Mouse (Mus musculus) MEL (cell line): ENCODE measurements around the gene Jup. TPM values are rescaled to one million over a fixed set of nuclear protein-coding genes. Genes with fewer than 3 reads are reported as not detected.

Source experiments
- DNase-seq: peaks from one replicate; pipeline ENCODE4 v3.0.0; 2011; ENCODE audit warnings: low read depth, low spot score
- H3K27ac ChIP-seq: 2 replicates; pipeline ENCODE4 v1.5.1; 2012; ENCODE audit warnings: low read depth, mild to moderate bottlenecking, control low read depth, low read length, moderate library complexity; ENCODE audit not compliant: control insufficient read depth
- H3K27me3 ChIP-seq, 2 experiments: fragments of 150-350 bp in 1 of 2; sonication (generic) in 1 of 2; 2 replicates each; pipeline ENCODE4 v1.6.1; 2012; ENCODE audit warnings: low read length in 2 of 2, mild to moderate bottlenecking in 2 of 2, improper control_type of control experiment in 1 of 2, moderate library complexity in 1 of 2; ENCODE audit not compliant: insufficient read depth in 2 of 2, control insufficient read depth in 1 of 2
- H3K36me3 ChIP-seq, 2 experiments: 2 replicates each; pipeline ENCODE4 v1.6.1; 2012 to 2014; ENCODE audit warnings: low read length in 2 of 2, improper control_type of control experiment in 1 of 2, inconsistent platforms in 1 of 2, mild to moderate bottlenecking in 1 of 2; ENCODE audit not compliant: insufficient read depth in 2 of 2, control insufficient read depth in 1 of 2
- H3K4me1 ChIP-seq, 2 experiments: fragments of 150-350 bp in 1 of 2; sonication (generic) in 1 of 2; 2 replicates each; pipeline ENCODE4 v1.6.1; 2012; ENCODE audit warnings: low read length in 2 of 2, improper control_type of control experiment in 1 of 2, mild to moderate bottlenecking in 1 of 2; ENCODE audit not compliant: insufficient read depth in 2 of 2, control insufficient read depth in 1 of 2
- H3K4me3 ChIP-seq, 2 experiments: fragments of 150-350 bp in 1 of 2; sonication (generic) in 1 of 2; 2 replicates each; pipeline ENCODE4 v1.5.1; 2012; ENCODE audit warnings: low read depth in 2 of 2, low read length in 2 of 2, mild to moderate bottlenecking in 2 of 2, moderate library complexity in 2 of 2, control low read depth in 1 of 2, improper control_type of control experiment in 1 of 2; ENCODE audit not compliant: control insufficient read depth in 1 of 2, insufficient read depth in 1 of 2
- H3K79me2 ChIP-seq: 2 replicates; pipeline ENCODE4 v1.6.1; 2012; ENCODE audit warnings: mild to moderate bottlenecking, low read length, moderate library complexity; ENCODE audit not compliant: control insufficient read depth, poor library complexity, insufficient read depth
- H3K9ac ChIP-seq: 2 replicates; pipeline ENCODE4 v1.6.1; 2012; ENCODE audit warnings: low read depth, mild to moderate bottlenecking, control low read depth, low read length, moderate library complexity; ENCODE audit not compliant: control insufficient read depth, poor library complexity, severe bottlenecking
- H3K9me3 ChIP-seq: fragments of 150-350 bp; sonication (generic); replicated peaks from 2 replicates; pipeline ENCODE4 v1.6.1; 2012; ENCODE audit warnings: mild to moderate bottlenecking, low read length, improper control_type of control experiment, moderate library complexity; ENCODE audit not compliant: insufficient read depth
- BHLHE40 ChIP-seq: IDR thresholded peaks from 2 replicates; pipeline ENCODE4 v1.6.1; 2012; ENCODE audit warnings: low read depth, mild to moderate bottlenecking, inconsistent platforms, low read length, improper control_type of control experiment, borderline replicate concordance
- CHD2 ChIP-seq: IDR thresholded peaks from 2 replicates; pipeline ENCODE4 v1.6.1; 2011; ENCODE audit warnings: low read length, improper control_type of control experiment
- CTCF ChIP-seq, 3 experiments: IDR thresholded peaks in 2 of 3; conservative IDR thresholded peaks in 1 of 3; 2 replicates each; pipeline ENCODE4 v1.5.1; 2011 to 2012; ENCODE audit warnings: low read length in 3 of 3, low read depth in 2 of 3, mild to moderate bottlenecking in 2 of 3, improper control_type of control experiment in 1 of 3, inconsistent platforms in 1 of 3, mixed read lengths in 1 of 3, moderate library complexity in 1 of 3; ENCODE audit not compliant: control insufficient read depth in 1 of 3, insufficient read depth in 1 of 3, poor library complexity in 1 of 3, severe bottlenecking in 1 of 3
- E2F4 ChIP-seq: IDR thresholded peaks from 2 replicates; pipeline ENCODE4 v1.6.1; 2011; ENCODE audit warnings: low read depth, low read length, improper control_type of control experiment, borderline replicate concordance
- ELF1 ChIP-seq: IDR thresholded peaks from 2 replicates; pipeline ENCODE4 v1.6.1; 2014; ENCODE audit warnings: low read depth, mild to moderate bottlenecking, inconsistent platforms, low read length, improper control_type of control experiment, moderate library complexity
- EP300 ChIP-seq, 2 experiments: IDR thresholded peaks; 2 replicates each; pipeline ENCODE4 v1.6.1; 2011; ENCODE audit warnings: improper control_type of control experiment in 2 of 2, low read length in 2 of 2, low read depth in 1 of 2, mild to moderate bottlenecking in 1 of 2
- ETS1 ChIP-seq: IDR thresholded peaks from 2 replicates; pipeline ENCODE4 v1.6.1; 2012; ENCODE audit warnings: low read depth, mild to moderate bottlenecking, inconsistent platforms, low read length, improper control_type of control experiment, moderate library complexity
- GABPA ChIP-seq: IDR thresholded peaks from 2 replicates; pipeline ENCODE4 v1.6.1; 2012; ENCODE audit warnings: low read depth, mild to moderate bottlenecking, inconsistent platforms, low read length, improper control_type of control experiment, moderate library complexity
- GATA1 ChIP-seq: IDR thresholded peaks from 2 replicates; pipeline ENCODE4 v1.6.1; 2011; ENCODE audit warnings: low read depth, low read length, improper control_type of control experiment
- HCFC1 ChIP-seq: IDR thresholded peaks from 2 replicates; pipeline ENCODE4 v1.6.1; 2012; ENCODE audit warnings: low read depth, mild to moderate bottlenecking, inconsistent platforms, low read length, improper control_type of control experiment, moderate library complexity
- JUND ChIP-seq: IDR thresholded peaks from 2 replicates; pipeline ENCODE4 v1.6.1; 2011; ENCODE audit warnings: low read depth, mild to moderate bottlenecking, improper control_type of control experiment, low read length
- KAT2A ChIP-seq: conservative IDR thresholded peaks from 2 replicates; pipeline ENCODE4 v1.6.1; 2012; ENCODE audit warnings: low read depth, low read length, improper control_type of control experiment, inconsistent platforms
- MAX ChIP-seq: IDR thresholded peaks from 2 replicates; pipeline ENCODE4 v1.6.1; 2011; ENCODE audit warnings: low read length, improper control_type of control experiment
- MEF2A ChIP-seq: IDR thresholded peaks from 2 replicates; pipeline ENCODE4 v1.6.1; 2014; ENCODE audit warnings: low read depth, mild to moderate bottlenecking, inconsistent platforms, low read length, improper control_type of control experiment; ENCODE audit not compliant: poor library complexity, insufficient replicate concordance, severe bottlenecking; ENCODE audit errors: extremely low read depth
- MYB ChIP-seq: IDR thresholded peaks from 2 replicates; pipeline ENCODE4 v1.6.1; 2011; ENCODE audit warnings: mild to moderate bottlenecking, low read depth, low read length, improper control_type of control experiment
- MYC ChIP-seq: IDR thresholded peaks from 2 replicates; pipeline ENCODE4 v1.6.1; 2011; ENCODE audit warnings: low read depth, mild to moderate bottlenecking, low read length, improper control_type of control experiment, moderate library complexity
- NELFE ChIP-seq: IDR thresholded peaks from 2 replicates; pipeline ENCODE4 v1.6.1; 2011; ENCODE audit warnings: low read depth, low read length, improper control_type of control experiment
- NRF1 ChIP-seq: IDR thresholded peaks from 2 replicates; pipeline ENCODE4 v1.6.1; 2014; ENCODE audit warnings: low read depth, mild to moderate bottlenecking, inconsistent platforms, low read length, improper control_type of control experiment, moderate library complexity; ENCODE audit not compliant: poor library complexity, insufficient read depth, severe bottlenecking
- POLR2A ChIP-seq, 2 experiments: IDR thresholded peaks; 2 replicates each; pipeline ENCODE4 v1.6.1; 2011 to 2012; ENCODE audit warnings: low read length in 2 of 2, mild to moderate bottlenecking in 2 of 2, control low read depth in 1 of 2, improper control_type of control experiment in 1 of 2, low read depth in 1 of 2, moderate library complexity in 1 of 2; ENCODE audit not compliant: control insufficient read depth in 1 of 2, insufficient read depth in 1 of 2, poor library complexity in 1 of 2
- POLR2AphosphoS5 ChIP-seq: IDR thresholded peaks from 2 replicates; pipeline ENCODE4 v1.6.1; 2012; ENCODE audit warnings: low read depth, borderline replicate concordance, mild to moderate bottlenecking, inconsistent platforms, low read length, moderate library complexity, mixed read lengths
- RCOR1 ChIP-seq: IDR thresholded peaks from 2 replicates; pipeline ENCODE4 v1.6.1; 2012; ENCODE audit warnings: low read depth, mild to moderate bottlenecking, inconsistent platforms, low read length, improper control_type of control experiment
- TBP ChIP-seq: IDR thresholded peaks from 2 replicates; pipeline ENCODE4 v1.8.0; 2011; ENCODE audit warnings: low read depth, low read length, improper control_type of control experiment
- TCF12 ChIP-seq: IDR thresholded peaks from 2 replicates; pipeline ENCODE4 v1.6.1; 2014; ENCODE audit warnings: low read depth, mild to moderate bottlenecking, inconsistent platforms, low read length, improper control_type of control experiment, moderate library complexity
- USF1 ChIP-seq: IDR thresholded peaks from 2 replicates; pipeline ENCODE4 v1.6.1; 2014; ENCODE audit warnings: low read depth, mild to moderate bottlenecking, inconsistent platforms, low read length, improper control_type of control experiment, moderate library complexity
- USF2 ChIP-seq, 2 experiments: IDR thresholded peaks; 2 replicates each; pipeline ENCODE4 v1.6.1; 2011 to 2012; ENCODE audit warnings: improper control_type of control experiment in 2 of 2, low read length in 2 of 2, borderline replicate concordance in 1 of 2, inconsistent platforms in 1 of 2, low read depth in 1 of 2, mild to moderate bottlenecking in 1 of 2; ENCODE audit not compliant: insufficient read depth in 1 of 2
- ZC3H11A ChIP-seq: IDR thresholded peaks from 2 replicates; pipeline ENCODE4 v1.6.1; 2012; ENCODE audit warnings: low read depth, mild to moderate bottlenecking, inconsistent platforms, low read length, improper control_type of control experiment
- ZKSCAN1 ChIP-seq: IDR thresholded peaks from 2 replicates; pipeline ENCODE4 v1.6.1; 2012; ENCODE audit warnings: low read depth, mild to moderate bottlenecking, inconsistent platforms, low read length, improper control_type of control experiment, moderate library complexity
- ZMIZ1 ChIP-seq: IDR thresholded peaks from 2 replicates; pipeline ENCODE4 v1.6.1; 2012; ENCODE audit warnings: low read depth, mild to moderate bottlenecking, inconsistent platforms, low read length, improper control_type of control experiment, moderate library complexity
- polyA plus RNA-seq, 2 experiments: library from polyadenylated mRNA; stranded (reverse) in 1 of 2; unstranded in 1 of 2; fragments of >175 nt in 1 of 2; fragments of >200 nt in 1 of 2; gene quantifications; 2 replicates each; pipeline versions ENCODE4 v1.2.1 to v1.2.4; 2012; ENCODE audit warnings: low replicate concordance in 2 of 2, low read depth in 1 of 2; ENCODE audit not compliant: insufficient read length in 2 of 2, insufficient read depth in 1 of 2, missing spikeins in 1 of 2
- total RNA-seq: library from RNA; depleted of rRNA; stranded (reverse); fragments of 300-350 nt; gene quantifications from 2 replicates; pipeline ENCODE4 v1.2.3, GENCODE M21; 2012

The Jup gene
- total and polyA plus RNA-seq, 3 experiments = 1.0 to 8.5 TPM; not detected in 1

GRCm38 (mm10) chr11:100437901-100438300, 40.3 kb upstream of the Jup start:
- H3K4me1 ChIP-seq = peaks cover 2 to 12% of the 10 kb centered on the region in 2 experiments; a peak in 3 of 4 replicates
- no peaks in the 10 kb centered on the region for H3K9me3 ChIP-seq
- TF ChIP-seq JUND (no peak), NRF1 (no peak), MYC (no peak), E2F4 (no peak), HCFC1 (no peak), USF2 (IDR thresholded peaks at IDR 0.05; ENCODE audit: borderline replicate concordance in 1 of 2, insufficient read depth in 1 of 2, low read depth in 1 of 2, low read length in 2 of 2) (no peak), GABPA (no peak), ELF1 (no peak), RCOR1 (no peak), NELFE (no peak), ZC3H11A (no peak), KAT2A (no peak), BHLHE40 (no peak), EP300 (IDR thresholded peaks at IDR 0.05; ENCODE audit: low read depth in 1 of 2, low read length in 2 of 2) (no peak), CTCF (IDR thresholded peaks at IDR 0.05 in 2 of 3, conservative IDR thresholded peaks at IDR 0.05 in 1 of 3; ENCODE audit: control insufficient read depth in 1 of 3, insufficient read depth in 1 of 3, low read depth in 2 of 3, low read length in 3 of 3, poor library complexity in 1 of 3, severe bottlenecking in 1 of 3) (no peak), ZKSCAN1 (no peak), USF1 (no peak), CHD2 (no peak), GATA1 (no peak), MAX (no peak)
- H3K9ac ChIP-seq = no peak overlapping the region
- no peak for DNase-seq
- H3K4me3 ChIP-seq = no peak overlapping the region
- peaks cover 0 to 9% of the 10 kb centered on the region in 2 experiments; a peak in 2 of 4 replicates for H3K36me3 ChIP-seq
- no peaks in the 10 kb centered on the region for H3K27me3 ChIP-seq
- H3K27ac ChIP-seq = no peak overlapping the region
- peaks cover 5% of the 10 kb centered on the region; the same call in 1 of the 2 replicates for H3K79me2 ChIP-seq

DNA sequence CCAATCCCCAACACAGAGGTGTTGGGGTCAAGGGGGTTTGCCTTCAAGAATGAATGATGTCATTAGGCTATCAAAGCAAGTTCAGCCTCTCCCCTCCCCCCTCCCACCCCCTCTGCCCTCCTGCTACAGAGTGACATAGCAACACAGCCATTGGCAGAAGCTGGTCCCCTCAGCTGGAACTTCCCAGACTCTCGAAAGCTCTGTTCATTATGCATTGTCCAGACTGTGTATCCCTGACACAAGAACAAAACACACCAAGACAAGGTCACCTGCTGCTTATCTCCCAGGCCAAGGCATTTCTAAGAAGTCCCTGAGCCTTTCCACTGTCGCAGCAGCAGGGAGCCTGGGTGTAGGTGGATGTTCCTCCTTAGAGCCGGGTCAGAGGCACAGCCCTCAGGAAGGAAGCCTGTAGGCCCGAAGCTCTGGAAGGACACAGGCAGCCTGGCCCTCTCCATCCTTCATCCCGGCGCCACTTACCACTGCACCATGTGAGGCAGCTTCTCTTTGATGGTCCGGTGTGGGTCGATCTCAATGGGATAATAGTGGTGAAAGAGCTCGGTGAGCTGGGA, 38.2 kb upstream of the Jup start:
- no peak overlapping the region for H3K4me3 ChIP-seq
- no peak overlapping the region for H3K27ac ChIP-seq
- H3K36me3 ChIP-seq = peaks cover 0 to 9% of the 10 kb centered on the region in 2 experiments; a peak in 2 of 4 replicates
- H3K79me2 ChIP-seq = peaks cover 4% of the 10 kb centered on the region; the same call in 1 of the 2 replicates
- no peak for DNase-seq
- no peaks in the 10 kb centered on the region for H3K9me3 ChIP-seq
- peaks cover 2 to 9% of the 10 kb centered on the region in 2 experiments; a peak in 3 of 4 replicates for H3K4me1 ChIP-seq
- no peak overlapping the region for H3K9ac ChIP-seq
- H3K27me3 ChIP-seq = no peaks in the 10 kb centered on the region
- TF ChIP-seq TCF12 (no peak), POLR2A (IDR thresholded peaks at IDR 0.05; ENCODE audit: control insufficient read depth in 1 of 2, insufficient read depth in 1 of 2, low read depth in 1 of 2, low read length in 2 of 2, poor library complexity in 1 of 2) (no peak), MYB (no peak), USF1 (no peak), NRF1 (no peak), ZKSCAN1 (no peak), BHLHE40 (no peak), TBP (no peak), CTCF (IDR thresholded peaks at IDR 0.05 in 2 of 3, conservative IDR thresholded peaks at IDR 0.05 in 1 of 3; ENCODE audit: control insufficient read depth in 1 of 3, insufficient read depth in 1 of 3, low read depth in 2 of 3, low read length in 3 of 3, poor library complexity in 1 of 3, severe bottlenecking in 1 of 3) (no peak), CHD2 (no peak), ZMIZ1 (no peak), MEF2A (no peak), KAT2A (no peak), HCFC1 (no peak), POLR2AphosphoS5 (no peak), ZC3H11A (no peak), EP300 (IDR thresholded peaks at IDR 0.05; ENCODE audit: low read depth in 1 of 2, low read length in 2 of 2) (no peak), GATA1 (no peak), ETS1 (no peak)
